Mouse (Mus musculus): Measurements from ENCODE around the gene Rpsa.
"Not testable (repeated sequence)": the region's sequence is repeated elsewhere in the genome, so short reads cannot be mapped to it uniquely, and the experiment has no call there.

Gene Rpsa

DNA sequence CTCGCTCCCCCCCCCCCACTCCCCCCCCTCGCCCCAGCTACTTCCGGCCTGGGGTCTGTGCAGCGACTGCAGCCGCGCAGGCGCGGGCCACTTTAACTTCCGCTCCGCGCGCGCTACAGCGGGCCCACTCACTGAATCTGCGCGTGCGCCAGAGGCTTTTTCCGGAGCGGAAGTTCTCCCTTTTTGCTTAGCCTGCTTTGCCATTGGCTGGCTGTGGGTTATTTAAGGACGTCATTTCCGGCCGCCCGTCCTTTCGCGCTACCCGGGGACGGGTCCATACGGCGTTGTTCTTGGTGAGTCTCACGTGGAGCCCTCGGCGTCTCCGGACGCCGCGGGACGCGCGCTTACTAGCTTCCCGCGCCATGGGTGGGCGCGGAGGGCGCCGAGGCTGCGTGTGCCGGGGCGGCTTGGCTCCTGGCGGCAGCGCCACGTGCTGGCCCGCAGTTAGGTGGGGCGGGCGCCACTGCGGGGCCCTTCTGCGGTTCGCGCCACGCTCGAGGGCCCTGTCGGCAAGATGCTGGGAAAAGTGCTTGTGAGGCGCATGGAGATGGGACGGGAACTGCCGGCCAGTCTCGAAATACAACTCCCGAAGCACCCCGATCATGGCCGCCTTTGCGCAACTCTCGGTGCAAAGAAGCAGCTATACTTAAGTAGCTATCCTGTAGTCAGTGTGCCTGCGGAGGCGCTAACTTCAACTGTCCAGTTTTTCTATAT is at the start of gene Rpsa:
Gene Rpsa, plus strand, starts transcription at position 152 of the 714 bp plus-strand sequence.
- CTCF ChIA-PET, result interaction anchor here (0.5 kb wide), 1 partner anchor 63 kb away, joined by 3 read pairs; no protein-coding TSS in a partner anchor

DNA sequence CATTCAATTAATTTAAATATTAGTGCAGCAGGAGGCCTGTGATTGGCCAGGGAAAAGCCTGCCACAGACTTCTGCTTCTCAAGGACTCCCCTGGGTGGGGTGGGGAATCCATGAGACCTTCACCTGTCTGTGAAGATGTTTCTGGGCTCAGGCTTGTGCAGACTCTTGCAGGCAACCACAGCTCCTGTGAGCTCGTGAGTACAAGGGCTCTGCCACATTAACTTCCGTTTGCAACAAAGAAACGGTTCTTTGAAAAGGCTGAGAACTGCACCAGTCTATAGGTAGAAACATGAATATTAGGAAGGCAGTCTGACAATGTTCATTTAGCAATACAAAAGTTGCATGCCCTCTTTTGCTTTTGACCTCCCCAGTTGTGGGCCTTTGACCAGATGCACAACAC is 49.2 kb upstream of the Rpsa start:
- CTCF ChIA-PET, result no interaction called here

DNA sequence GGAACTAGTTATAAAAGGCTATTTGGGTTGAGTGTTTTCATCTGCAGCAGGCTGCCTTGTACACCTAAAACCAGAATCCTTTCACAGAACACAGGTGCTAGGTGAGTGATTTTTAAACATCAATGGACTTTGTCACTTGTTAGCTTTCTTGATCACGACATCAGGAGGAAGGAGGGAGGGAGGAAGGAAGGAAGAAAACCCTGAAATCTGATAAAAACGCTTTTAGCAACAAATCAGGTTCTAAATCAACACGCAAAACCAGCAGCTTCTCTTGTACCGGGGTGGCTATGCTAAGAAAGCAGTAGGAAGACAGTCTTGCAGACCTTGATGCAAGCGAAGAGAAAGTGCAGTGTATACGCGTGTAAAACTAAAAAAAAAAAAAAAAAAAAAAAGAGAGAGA is 47.6 kb upstream of the Rpsa start:
- CTCF ChIA-PET, result interaction anchor here (0.6 kb wide), 1 partner anchor 17 kb away, joined by 5 read pairs; no protein-coding TSS in a partner anchor

DNA sequence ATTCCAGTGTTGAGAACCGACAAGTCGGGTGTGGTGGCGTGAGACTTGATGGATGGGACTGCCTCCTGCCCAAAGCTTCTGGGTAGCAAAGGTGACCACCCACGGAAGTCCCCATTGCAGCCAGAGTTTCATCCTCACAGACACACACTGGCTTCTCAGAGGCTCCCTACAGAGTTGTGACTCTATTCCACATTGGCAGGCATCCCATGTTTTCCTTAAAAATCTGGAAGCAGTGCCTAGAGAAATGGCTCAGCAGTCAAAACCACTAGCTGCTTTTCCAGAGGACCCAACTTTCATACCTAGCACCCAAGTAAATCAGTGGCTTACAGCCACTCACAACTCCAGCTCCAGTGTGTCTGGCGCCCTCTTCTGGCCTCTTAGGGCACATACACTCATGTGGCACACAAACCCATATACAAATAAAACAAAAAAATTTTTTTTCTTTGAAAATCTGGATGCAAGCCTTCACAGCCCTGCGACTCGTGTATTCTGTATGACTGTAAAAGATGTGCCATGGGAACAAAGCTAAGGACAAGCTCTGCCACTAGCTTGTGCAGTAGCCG is 46.9 kb upstream of the Rpsa start:
- CTCF ChIA-PET, result no interaction called here

- CTCF ChIA-PET, result no interaction called here
Observed at GRCm38 (mm10) chr9:120081247-120081646, 46.2 kb upstream of the Rpsa start.

DNA sequence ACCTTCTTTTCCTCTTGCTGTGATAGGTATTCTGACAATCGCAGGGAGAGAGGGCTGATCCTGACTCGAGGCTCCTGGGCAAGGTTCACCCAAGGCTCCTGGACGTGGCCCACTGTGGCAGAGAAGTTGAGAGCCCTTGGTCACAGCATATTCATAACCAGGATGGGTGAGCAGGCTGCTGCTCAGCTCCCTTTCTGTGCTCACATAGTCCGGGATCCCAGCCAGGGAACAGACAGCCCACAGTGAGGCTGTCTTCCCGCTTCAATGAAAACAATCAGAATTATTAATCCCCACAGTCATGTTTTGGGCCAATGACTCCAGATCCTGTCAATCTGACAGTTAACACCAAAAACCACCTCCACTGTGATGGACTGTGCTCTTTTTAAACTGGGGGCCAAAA is 45.5 kb upstream of the Rpsa start:
- CTCF ChIA-PET, result no interaction called here

GRCm38 (mm10) chr9:120082691-120083090 is 44.8 kb upstream of the Rpsa start:
- CTCF ChIA-PET, result no interaction called here

DNA sequence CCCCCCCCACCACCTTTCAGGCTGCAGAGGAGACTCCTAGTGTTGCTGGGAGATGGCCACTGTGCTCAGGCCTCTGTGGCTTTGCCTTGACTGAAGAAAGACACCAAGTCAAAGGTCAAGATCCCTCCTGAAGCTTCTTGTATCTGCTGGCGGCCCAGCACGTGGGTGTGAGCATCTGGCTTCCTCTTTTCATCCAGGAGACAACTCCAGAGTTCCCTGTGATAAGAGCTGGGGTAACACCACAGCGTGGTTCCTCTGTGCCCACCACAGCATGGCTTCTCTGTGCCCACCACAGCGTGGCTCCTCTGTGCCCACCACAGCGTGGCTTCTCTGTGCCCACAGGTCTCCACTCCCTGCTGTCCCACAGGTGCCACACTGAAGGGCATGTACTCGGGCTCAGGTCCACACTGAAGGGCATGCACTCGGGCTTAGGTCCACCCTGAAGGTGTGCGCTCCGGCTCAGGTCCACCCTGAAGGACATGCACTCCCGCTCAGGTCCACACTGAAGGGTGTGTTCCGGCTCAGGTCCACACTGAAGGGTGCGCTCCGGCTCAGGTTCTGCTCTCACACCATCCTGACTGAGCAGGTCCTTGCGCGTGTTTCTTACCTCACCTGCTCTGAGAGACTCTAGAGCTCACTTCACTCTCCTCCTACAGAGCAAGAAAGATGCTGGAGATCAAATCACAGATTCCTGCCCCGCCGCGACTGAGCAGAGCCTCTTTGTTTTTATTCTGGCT is 44.2 kb upstream of the Rpsa start:
- CTCF ChIA-PET, result interaction anchor here (0.9 kb wide), 1 partner anchor 10 kb away, joined by 8 read pairs; no protein-coding TSS in a partner anchor

GRCm38 (mm10) chr9:120084406-120084805 is 43.1 kb upstream of the Rpsa start:
- CTCF ChIA-PET, result no interaction called here

GRCm38 (mm10) chr9:120089125-120089524 is 38.4 kb upstream of the Rpsa start:
- CTCF ChIA-PET, result no interaction called here

DNA sequence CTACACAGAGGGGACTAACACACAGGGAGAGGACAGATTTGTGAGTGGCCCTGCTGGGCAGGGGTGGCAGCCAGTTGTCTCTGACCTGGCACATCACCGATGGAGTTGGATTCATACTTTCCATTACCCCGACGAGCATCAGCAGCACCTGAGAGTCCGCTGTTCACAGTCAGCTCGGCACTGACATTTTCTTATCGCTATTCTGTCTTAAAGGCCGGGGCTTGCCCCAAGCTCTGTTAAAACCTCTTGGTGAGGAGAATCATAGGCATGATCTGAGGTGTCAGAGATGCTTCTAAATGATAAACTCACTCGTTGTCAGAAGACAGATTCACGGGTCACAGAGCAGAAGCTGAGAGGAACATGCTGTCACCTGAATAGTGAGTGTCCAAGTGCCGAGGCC is 36.4 kb upstream of the Rpsa start:
- CTCF ChIA-PET, result no interaction called here

- CTCF ChIA-PET, result no interaction called here
Observed at GRCm38 (mm10) chr9:120091696-120092238, 35.7 kb upstream of the Rpsa start, which contains the start of gene Ccr8. TSS of gene Ccr8 (plus strand) at chr9:120092114.

DNA sequence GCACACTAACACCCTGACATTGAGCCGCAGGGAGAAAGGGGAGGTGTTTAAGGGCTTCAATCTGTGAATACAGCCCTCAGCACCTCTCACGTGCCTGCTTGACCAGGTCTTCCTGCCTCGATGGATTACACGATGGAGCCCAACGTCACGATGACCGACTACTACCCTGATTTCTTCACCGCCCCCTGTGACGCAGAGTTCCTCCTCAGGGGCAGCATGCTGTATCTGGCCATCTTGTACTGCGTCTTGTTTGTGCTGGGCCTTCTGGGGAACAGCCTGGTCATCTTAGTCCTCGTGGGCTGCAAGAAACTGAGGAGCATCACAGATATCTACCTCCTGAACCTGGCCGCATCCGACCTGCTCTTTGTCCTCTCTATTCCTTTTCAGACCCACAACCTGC is 33.8 kb upstream of the Rpsa start:
- CTCF ChIA-PET, result no interaction called here

- CTCF ChIA-PET, result interaction anchor here (0.7 kb wide), 1 partner anchor 96 kb away, joined by 3 read pairs; no protein-coding TSS in a partner anchor
Observed at GRCm38 (mm10) chr9:120095886-120096285, 31.6 kb upstream of the Rpsa start.

DNA sequence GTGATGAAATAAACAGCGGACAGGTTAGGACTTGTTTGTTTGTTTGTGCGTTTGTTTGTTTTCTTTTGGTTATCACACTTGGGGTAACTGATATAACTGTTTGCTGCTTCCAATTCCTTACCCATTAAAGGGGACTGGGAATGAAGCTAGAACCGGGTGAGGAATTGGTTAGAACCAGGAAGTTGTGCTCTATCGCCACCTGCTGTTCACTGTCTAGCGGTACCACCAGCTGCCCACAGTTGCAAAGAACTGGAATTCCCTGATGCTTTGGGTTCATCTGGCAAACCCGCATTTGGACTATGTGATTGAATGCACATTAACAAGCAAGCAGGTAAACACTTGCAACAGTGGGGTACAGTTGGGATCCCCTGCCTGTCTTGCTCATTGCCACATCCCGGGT is 28.8 kb upstream of the Rpsa start:
- CTCF ChIA-PET, result interaction anchor here (1.0 kb wide), 1 partner anchor 26 kb away, joined by 3 read pairs; no protein-coding TSS in a partner anchor

DNA sequence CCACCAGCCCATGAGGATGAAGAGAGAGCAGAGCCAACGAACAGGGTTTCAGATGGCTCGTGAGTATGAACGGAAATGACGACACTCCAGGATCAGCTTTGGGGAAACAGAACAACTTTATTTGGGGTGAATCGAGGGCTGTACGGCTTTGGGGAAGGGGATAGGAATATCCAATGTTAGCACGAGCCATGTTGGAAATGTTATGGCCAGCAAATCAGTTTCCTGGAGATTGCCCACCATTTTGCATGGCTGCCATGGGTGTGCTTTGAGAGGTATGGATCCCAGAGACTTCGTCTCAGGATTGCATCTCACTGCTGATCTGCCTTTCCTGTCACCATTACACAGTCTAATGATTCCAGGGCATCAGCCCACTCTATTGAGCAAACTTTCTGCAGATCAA is 28.2 kb upstream of the Rpsa start:
- CTCF ChIA-PET, result no interaction called here

DNA sequence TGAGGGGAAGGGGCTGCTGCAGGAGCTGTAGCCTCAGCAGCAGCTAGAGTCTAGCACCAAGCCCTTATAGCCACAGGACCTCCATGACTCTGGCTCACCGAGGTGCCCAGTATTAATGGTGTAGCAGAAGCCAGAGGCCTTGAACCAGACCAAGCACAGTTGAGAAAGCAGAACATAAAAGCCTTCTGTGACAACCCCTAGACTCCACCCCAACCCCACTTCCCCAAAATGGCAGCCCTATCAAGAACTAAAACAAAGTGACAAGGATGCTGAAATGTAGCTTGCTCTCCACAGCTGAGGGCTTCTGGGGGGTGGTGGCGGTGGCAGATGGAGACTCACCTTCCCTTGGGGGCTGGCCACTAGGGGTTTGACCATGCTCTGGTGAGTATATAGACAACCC is 26.3 kb upstream of the Rpsa start:
- CTCF ChIA-PET, result no interaction called here

DNA sequence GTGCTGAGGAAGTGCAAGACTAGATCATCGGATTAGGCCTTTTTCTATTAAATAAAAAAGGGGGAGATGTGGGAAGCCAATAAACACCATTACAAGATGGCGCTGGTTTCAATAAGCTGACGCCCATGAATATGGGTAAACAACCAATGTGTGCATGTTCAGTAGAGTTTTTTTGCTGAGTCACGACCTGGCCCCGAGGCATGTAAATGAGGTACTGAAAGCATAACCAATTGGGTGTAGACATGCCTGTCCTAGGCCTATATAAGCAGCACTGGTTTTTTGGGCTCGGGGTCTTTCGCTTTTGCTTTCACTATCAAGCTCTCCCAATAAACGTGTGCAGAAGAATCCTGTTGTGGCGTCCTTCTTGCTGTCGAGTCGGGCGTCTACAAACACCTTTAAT is 18.5 kb upstream of the Rpsa start:
- CTCF ChIA-PET, result not testable (repeated sequence)

DNA sequence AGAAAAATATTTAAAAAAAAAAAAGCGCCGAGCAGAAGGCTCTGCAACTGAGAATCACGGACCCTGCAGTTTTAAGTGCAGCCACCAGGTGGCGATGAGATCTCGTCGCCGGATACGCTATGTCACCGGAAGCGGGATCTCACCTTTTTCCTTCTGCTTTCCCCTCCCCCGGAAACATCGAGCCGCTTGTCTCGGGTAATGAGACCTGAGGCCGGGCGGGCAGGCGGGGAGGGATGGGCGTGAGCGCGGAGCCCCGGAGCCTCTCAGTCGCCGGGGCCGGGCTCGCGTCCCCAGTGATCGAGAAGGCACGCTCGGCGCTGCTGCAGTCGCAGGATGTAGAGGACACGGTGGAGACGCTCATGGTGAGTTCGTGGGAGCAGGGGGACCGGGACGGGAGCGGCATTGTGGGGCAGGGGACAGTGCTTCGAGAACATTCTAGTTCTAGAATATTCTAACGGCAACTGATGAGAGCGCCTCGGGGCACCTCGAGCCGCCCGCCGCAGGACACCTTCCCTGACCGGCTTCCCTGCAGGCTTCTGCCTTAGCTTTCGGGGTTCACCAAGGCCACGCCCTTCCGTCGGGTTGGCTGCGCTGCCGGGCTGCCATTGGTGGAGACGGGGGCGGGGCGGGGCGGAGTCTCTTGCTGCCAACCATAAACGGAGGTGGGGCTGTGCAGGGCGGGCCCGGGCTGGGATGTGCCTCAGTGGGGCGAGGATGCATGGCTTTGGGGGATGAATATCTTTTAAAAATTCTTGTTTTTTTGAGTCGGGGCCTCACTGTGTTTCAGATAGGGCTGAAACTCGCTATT is 17.1 kb upstream of the Rpsa start, which contains the start of gene Slc25a38:
Gene Slc25a38, plus strand, starts transcription at position 164 of the 808 bp plus-strand sequence.
- CTCF ChIA-PET, result interaction anchor here (0.6 to 1.1 kb wide), 3 partner anchors 13 to 35 kb away, joined by 4 to 5 read pairs (median 4); no protein-coding TSS in a partner anchor

- CTCF ChIA-PET, result interaction anchor here (1.1 kb wide), 1 partner anchor 12 kb away, joined by 5 read pairs; no protein-coding TSS in a partner anchor
Observed at GRCm38 (mm10) chr9:120111156-120111945, 16.1 kb upstream of the Rpsa start.

GRCm38 (mm10) chr9:120112472-120112871 is 15.0 kb upstream of the Rpsa start:
- CTCF ChIA-PET, result no interaction called here
